Mouse (Mus musculus): ENCODE measurements around the gene Atp6v1b1.

GRCm38 (mm10) chr6:83742761-83743160 is at the start of gene Atp6v1b1:
- TF ChIP-seq CTCF (IDR thresholded peaks at IDR 0.05; ENCODE audit: insufficient read depth, low read depth, low read length) (no peak), POLR2A (IDR thresholded peaks at IDR 0.05; ENCODE audit: insufficient read depth, low read depth, low read length) (no peak)
